Mouse (Mus musculus) layer of hippocampus, adult 2 months (tissue): Measurements from ENCODE around the gene Arl2. TPM values are rescaled to one million over a fixed set of nuclear protein-coding genes. Genes with fewer than 3 reads are reported as not detected.

Experiments used
- DNase-seq, 2 experiments: peaks; one replicate each; pipeline ENCODE4 v3.0.0; 2022; ENCODE audit warnings: low spot score in 2 of 2
- H3K27ac ChIP-seq: fragments of 200-600 bp; 2 replicates; pipeline ENCODE4 v1.8.1; 2022
- H3K4me3 ChIP-seq: fragments of 200-600 bp; 2 replicates; pipeline ENCODE4 v1.8.1; 2022; ENCODE audit warnings: mild to moderate bottlenecking
- CTCF ChIP-seq: fragments of 200-600 bp; conservative IDR thresholded peaks from 2 replicates; pipeline ENCODE4 v1.8.1; 2022; ENCODE audit warnings: antibody characterized with exemption, mild to moderate bottlenecking, moderate library complexity
- long read RNA-seq, 2 experiments: library from polyadenylated mRNA; stranded (forward); transcript quantifications; one replicate each; pipeline ENCODE4 v2.0.0; 2021; ENCODE audit warnings: borderline mapping rate in 2 of 2
- total RNA-seq, 2 experiments: library from RNA; stranded (reverse); gene quantifications; 2 replicates each; pipeline ENCODE4 v1.2.3; 2021

Gene Arl2
- total RNA-seq: 10 to 100 TPM; 72.1 to 76.9 TPM
- long read RNA-seq, experiment 1, transcript Arl2-201 (5 exons, 1,286 nt): major isoform, 57 of 69 reads
- long read RNA-seq, experiment 1, partial matches to known transcripts: 6 of 69 reads
- long read RNA-seq, experiment 1, other reads (novel, unspliced or antisense): 2 of 69 reads
- long read RNA-seq, experiment 2, transcript Arl2-201 (5 exons, 1,286 nt): major isoform, 84 of 97 reads
- long read RNA-seq, experiment 2, partial matches to known transcripts: 10 of 97 reads
- long read RNA-seq, experiment 2, other reads (novel, unspliced or antisense): 1 of 97 reads

- H3K27ac ChIP-seq: peak within 1 kb of the TSS; percentile 99
- peak; percentile 80 to 83 for DNase-seq
- TF ChIP-seq CTCF: peak; percentile 75
- peak within 1 kb of the TSS; percentile 78 for H3K4me3 ChIP-seq
Measured at GRCm38 (mm10) chr19:6141394-6141749, at the start of gene Arl2. Gene Arl2 (minus strand): TSS chr19:6141548.

- no peak for DNase-seq
- H3K27ac ChIP-seq: no peak within 1 kb of the TSS
- no peak within 1 kb of the TSS for H3K4me3 ChIP-seq
- no peak for TF ChIP-seq CTCF
Measured at GRCm38 (mm10) chr19:6184131-6184530, 42.8 kb upstream of the Arl2 start, which contains the start of gene Majin. Gene Majin (plus strand): TSS chr19:6184388.

GRCm38 (mm10) chr19:6182534-6182933 lies 41.2 kb upstream of the Arl2 start:
- DNase-seq: no peak
- no peak for TF ChIP-seq CTCF
- Histone ChIP-seq H3K4me3 (no peak overlapping the region), H3K27ac (no peak overlapping the region)

GRCm38 (mm10) chr19:6181629-6182028 lies 40.3 kb upstream of the Arl2 start:
- no peak overlapping the region for H3K27ac ChIP-seq
- TF ChIP-seq CTCF: no peak
- DNase-seq: no peak
- H3K4me3 ChIP-seq: no peak overlapping the region

- DNase-seq: no peak
- Histone ChIP-seq H3K27ac (no peak overlapping the region), H3K4me3 (no peak overlapping the region)
- TF ChIP-seq CTCF: no peak
Measured at GRCm38 (mm10) chr19:6178775-6179174, 37.4 kb upstream of the Arl2 start.

GRCm38 (mm10) chr19:6174771-6175170 lies 33.4 kb upstream of the Arl2 start:
- no peak overlapping the region for H3K27ac ChIP-seq
- no peak overlapping the region for H3K4me3 ChIP-seq
- TF ChIP-seq CTCF: no peak
- DNase-seq: no peak

- no peak for TF ChIP-seq CTCF
- H3K4me3 ChIP-seq: no peak overlapping the region
- DNase-seq: no peak
- no peak overlapping the region for H3K27ac ChIP-seq
Measured at GRCm38 (mm10) chr19:6171215-6171614, 29.9 kb upstream of the Arl2 start.

GRCm38 (mm10) chr19:6166750-6167149 lies 25.4 kb upstream of the Arl2 start:
- no peak for DNase-seq

GRCm38 (mm10) chr19:6163872-6164547 lies 22.7 kb upstream of the Arl2 start:
- TF ChIP-seq CTCF: no peak
- DNase-seq: no peak

More at GRCm38 (mm10) chr19:6166750-6167149, 25.4 kb upstream of the Arl2 start:
- Histone ChIP-seq H3K4me3 (no peak overlapping the region), H3K27ac (no peak overlapping the region)
- no peak; the same call in 1 of the 2 replicates for TF ChIP-seq CTCF

GRCm38 (mm10) chr19:6157220-6157619 lies 15.9 kb upstream of the Arl2 start:
- no peak for DNase-seq
- Histone ChIP-seq H3K27ac (no peak overlapping the region), H3K4me3 (no peak overlapping the region)
- TF ChIP-seq CTCF: no peak

More at GRCm38 (mm10) chr19:6163872-6164547, 22.7 kb upstream of the Arl2 start:
- no peak overlapping the region for H3K27ac ChIP-seq
- no peak overlapping the region for H3K4me3 ChIP-seq

GRCm38 (mm10) chr19:6156372-6156771 lies 15.0 kb upstream of the Arl2 start:
- Histone ChIP-seq H3K27ac (no peak overlapping the region), H3K4me3 (no peak overlapping the region)
- TF ChIP-seq CTCF: peak; percentile 43
- DNase-seq: no peak

GRCm38 (mm10) chr19:6155174-6155573 lies 13.8 kb upstream of the Arl2 start:
- DNase-seq: no peak
- Histone ChIP-seq H3K4me3 (no peak overlapping the region), H3K27ac (no peak overlapping the region)
- TF ChIP-seq CTCF: no peak

- no peak for DNase-seq
- peak; percentile 28 for TF ChIP-seq CTCF
- H3K4me3 ChIP-seq: no peak overlapping the region
Measured at GRCm38 (mm10) chr19:6144842-6145241, 3.5 kb upstream of the Arl2 start.

More at GRCm38 (mm10) chr19:6144842-6145241, 3.5 kb upstream of the Arl2 start:
- H3K27ac ChIP-seq: no peak overlapping the region
